In genomic region chr5:114720784-114721183, GRCm38 (mm10) we compare ENCODE assay signal across 16 mouse cellular contexts.
"Had no signal": no experiment of that assay in that cellular context is flagged by ENCODE, and none has a peak within 500 bp of the region (broad histone marks: within the 10 kb centered on the region; RNA-seq: fewer than 3 reads in every experiment).

No protein-coding gene starts in this region.

- H3K4me1 ChIP-seq: limb, embryonic 15.5 days had no signal

- H3K4me2 ChIP-seq: intestine, embryonic 15.5 days; limb, embryonic 15.5 days; liver, embryonic 11.5 days; lung, embryonic 14.5 days; midbrain, embryonic 11.5 days had no signal

- DNase-seq: kidney, adult 11 months; kidney, postnatal 14 days; layer of hippocampus, adult 9-11 months; liver, postnatal 0 days; lung, embryonic 14.5 days; midbrain, embryonic 14.5 days; thymus, adult 18-20 months; thymus, postnatal 36 days had no signal

- H3K9ac ChIP-seq: intestine, embryonic 15.5 days; limb, embryonic 15.5 days; liver, embryonic 14.5 days; liver, postnatal 0 days; lung, embryonic 14.5 days had no signal

- H3K9me3 ChIP-seq: intestine, embryonic 15.5 days; limb, embryonic 15.5 days had no signal

- H3K4me3 ChIP-seq: intestine, embryonic 15.5 days; layer of hippocampus, adult 2 months; limb, embryonic 15.5 days had no signal

- H3K27ac ChIP-seq: intestine, embryonic 15.5 days; layer of hippocampus, adult 2 months; limb, embryonic 15.5 days; liver, embryonic 14.5 days; macrophage had no signal

- ATAC-seq: intestine, embryonic 15.5 days; liver, postnatal 0 days; lung, postnatal 0 days had no signal

- H3K27me3 ChIP-seq: intestine, embryonic 15.5 days; limb, embryonic 15.5 days had no signal
